In the genomic region with DNA sequence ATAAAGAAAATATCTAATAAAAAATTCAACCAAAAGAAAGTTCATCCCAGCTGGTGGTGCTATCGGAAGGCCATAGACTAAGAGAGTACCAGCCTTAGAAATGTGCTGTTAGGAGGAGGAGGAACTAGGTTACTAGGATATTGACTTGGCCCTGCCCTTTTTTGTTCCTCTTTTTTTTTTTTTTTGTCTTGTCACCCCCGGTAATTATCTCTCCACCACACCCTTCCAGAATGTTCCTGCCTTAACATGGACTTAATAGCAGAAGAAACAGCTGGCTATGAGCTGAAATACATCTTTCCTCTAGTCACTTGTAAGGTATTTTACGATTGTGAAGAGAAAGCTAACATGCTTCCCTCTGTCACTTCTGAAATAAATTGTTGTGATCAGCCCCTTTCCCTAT, we compare ENCODE assay signal across 28 mouse cellular contexts. TPM values are rescaled to one million over a fixed set of nuclear protein-coding genes. Genes with fewer than 3 reads are reported as not detected.
DNase-seq lines count a peak whose midpoint lies in the region; ATAC-seq and TF ChIP-seq lines count a peak whose summit lies in the region.
"Had no signal": no experiment of that assay in that cellular context is flagged by ENCODE, and none has a peak within 500 bp of the region (broad histone marks: within the 10 kb centered on the region; RNA-seq: fewer than 3 reads in every experiment).

No protein-coding gene starts in this region.

- H3K4me1 ChIP-seq in MEL (ENCODE audit: control insufficient read depth in 1 of 2, insufficient read depth in 2 of 2, low read length in 2 of 2): peaks cover 6 to 8% of the 10 kb centered on the region in 2 experiments; a peak in 3 of 4 replicates
- no peaks in the 10 kb centered on the region for H3K4me1 ChIP-seq in hindbrain, postnatal 0 days (ENCODE audit: insufficient read depth, low read length)
- H3K4me1 ChIP-seq: embryonic facial prominence, embryonic 10.5 days; embryonic facial prominence, embryonic 13.5 days; forebrain, embryonic 12.5 days; forebrain, embryonic 15.5 days; heart, embryonic 10.5 days; heart, embryonic 13.5 days; hindbrain, embryonic 12.5 days; hindbrain, embryonic 15.5 days had no signal

- peak overlapping the region; percentile 54 for H3K27ac ChIP-seq in MEL (ENCODE audit: control insufficient read depth, low read depth, low read length)
- no peak overlapping the region for H3K27ac ChIP-seq in hindbrain, postnatal 0 days
- H3K27ac ChIP-seq: embryonic facial prominence, embryonic 10.5 days; embryonic facial prominence, embryonic 13.5 days; forebrain, embryonic 12.5 days; forebrain, embryonic 15.5 days; heart, adult 2 months; heart, embryonic 10.5 days; heart, embryonic 13.5 days; hindbrain, embryonic 12.5 days; hindbrain, embryonic 15.5 days had no signal

- no peaks in the 10 kb centered on the region for H3K9me3 ChIP-seq in MEL (replicated peaks; ENCODE audit: insufficient read depth, low read length)
- H3K9me3 ChIP-seq in hindbrain, postnatal 0 days (ENCODE audit: low read length): no peaks in the 10 kb centered on the region
- H3K9me3 ChIP-seq: embryonic facial prominence, embryonic 10.5 days; embryonic facial prominence, embryonic 13.5 days; forebrain, embryonic 12.5 days; forebrain, embryonic 15.5 days; heart, embryonic 10.5 days; heart, embryonic 13.5 days; hindbrain, embryonic 12.5 days; hindbrain, embryonic 15.5 days had no signal

- peak; percentile 91 to 95 for TF ChIP-seq EP300 in MEL (IDR thresholded peaks at IDR 0.05; ENCODE audit: low read depth in 1 of 2, low read length in 2 of 2)

- peak overlapping the region in 1 of 2 experiments; percentile 32; a peak in 2 of 4 replicates for H3K4me3 ChIP-seq in MEL (ENCODE audit: control insufficient read depth in 1 of 2, insufficient read depth in 1 of 2, low read depth in 2 of 2, low read length in 2 of 2)
- H3K4me3 ChIP-seq in hindbrain, postnatal 0 days (ENCODE audit: low read length): no peak overlapping the region
- H3K4me3 ChIP-seq: embryonic facial prominence, embryonic 10.5 days; embryonic facial prominence, embryonic 13.5 days; erythroblast, embryonic 14.5 days; forebrain, embryonic 12.5 days; forebrain, embryonic 15.5 days; heart, adult 2 months; heart, embryonic 10.5 days; heart, embryonic 13.5 days; hindbrain, embryonic 12.5 days; hindbrain, embryonic 15.5 days had no signal

- H3K36me3 ChIP-seq in MEL (ENCODE audit: control insufficient read depth in 1 of 2, insufficient read depth in 2 of 2, low read length in 2 of 2): peaks cover 0 to 12% of the 10 kb centered on the region in 2 experiments; a peak in 2 of 4 replicates
- H3K36me3 ChIP-seq in hindbrain, postnatal 0 days (ENCODE audit: insufficient read depth, low read length): no peaks in the 10 kb centered on the region
- H3K36me3 ChIP-seq: embryonic facial prominence, embryonic 10.5 days; embryonic facial prominence, embryonic 13.5 days; forebrain, embryonic 12.5 days; forebrain, embryonic 15.5 days; heart, embryonic 10.5 days; heart, embryonic 13.5 days; hindbrain, embryonic 12.5 days; hindbrain, embryonic 15.5 days had no signal

- no peak for TF ChIP-seq POLR2A in MEL (IDR thresholded peaks at IDR 0.05; ENCODE audit: control insufficient read depth in 1 of 2, insufficient read depth in 1 of 2, low read depth in 1 of 2, low read length in 2 of 2, poor library complexity in 1 of 2)

- no peaks in the 10 kb centered on the region for H3K27me3 ChIP-seq in MEL (ENCODE audit: control insufficient read depth in 1 of 2, insufficient read depth in 2 of 2, low read length in 2 of 2)
- H3K27me3 ChIP-seq in hindbrain, postnatal 0 days (ENCODE audit: insufficient read depth, low read length): no peaks in the 10 kb centered on the region
- H3K27me3 ChIP-seq: embryonic facial prominence, embryonic 13.5 days; forebrain, embryonic 12.5 days; forebrain, embryonic 15.5 days; heart, embryonic 13.5 days; hindbrain, embryonic 12.5 days; hindbrain, embryonic 15.5 days had no signal

- H3K9ac ChIP-seq in MEL (ENCODE audit: control insufficient read depth, low read depth, low read length, poor library complexity, severe bottlenecking): no peak overlapping the region
- H3K9ac ChIP-seq in hindbrain, postnatal 0 days (replicated peaks; ENCODE audit: low read length): no peak overlapping the region
- H3K9ac ChIP-seq: embryonic facial prominence, embryonic 13.5 days; forebrain, embryonic 12.5 days; forebrain, embryonic 15.5 days; heart, embryonic 13.5 days; hindbrain, embryonic 12.5 days; hindbrain, embryonic 15.5 days had no signal

- H3K79me2 ChIP-seq in MEL (ENCODE audit: control insufficient read depth, insufficient read depth, low read length, poor library complexity): no peaks in the 10 kb centered on the region

- intact Hi-C loops in heart, postnatal 10 days (cut with DNase I): no loop called here

- peak; percentile 92 for ATAC-seq in common myeloid progenitor, adult 5-6 weeks (replicated peaks; ENCODE audit: low read depth, poor library complexity, severe bottlenecking)
- peak; percentile 89 for ATAC-seq in megakaryocyte progenitor cell, adult 5-6 weeks (replicated peaks; ENCODE audit: poor library complexity)
- no peak for ATAC-seq in hindbrain, postnatal 0 days
- ATAC-seq: forebrain, embryonic 15.5 days had no signal

- WGBS in hindbrain, postnatal 0 days: 86% methylated on average over 3 of the region's 3 CpGs

- no peak for TF ChIP-seq CTCF in MEL (IDR thresholded peaks at IDR 0.05 in 2 of 3, conservative IDR thresholded peaks at IDR 0.05 in 1 of 3; ENCODE audit: control insufficient read depth in 1 of 3, insufficient read depth in 1 of 3, low read depth in 2 of 3, low read length in 3 of 3, poor library complexity in 1 of 3, severe bottlenecking in 1 of 3)
- no peak for TF ChIP-seq CTCF in hindbrain, postnatal 0 days (IDR thresholded peaks at IDR 0.05; ENCODE audit: low read depth)

- no peak for TF ChIP-seq RAD21 in MEL (IDR thresholded peaks at IDR 0.05; ENCODE audit: low read depth, low read length)

- DNase-seq in 416B (ENCODE audit: low read depth): peak; percentile 5
- peak; percentile 89 for DNase-seq in MEL (ENCODE audit: low read depth, low spot score)
- no peak for DNase-seq in thymus, postnatal 10 days (ENCODE audit: low spot score in 2 of 2)
- no peak for DNase-seq in ovary, postnatal 14 days (ENCODE audit: low spot score)
- DNase-seq in heart, postnatal 10 days: no peak
- no peak for DNase-seq in hindbrain, postnatal 0 days (ENCODE audit: low spot score)
- DNase-seq: adrenal gland, adult 2 months; adrenal gland, postnatal 25 days; cerebellum, adult 11 months; cerebellum, adult 2 months; cerebellum, adult 9-11 months; cerebellum, postnatal 25 days; embryo, embryonic 11 days; gastrocnemius, postnatal 25 days; heart, adult 2 months had no signal

- H3K4me2 ChIP-seq in hindbrain, postnatal 0 days (ENCODE audit: low read depth, low read length): no peak overlapping the region
- H3K4me2 ChIP-seq: embryonic facial prominence, embryonic 13.5 days; forebrain, embryonic 12.5 days; forebrain, embryonic 15.5 days; heart, embryonic 13.5 days; hindbrain, embryonic 12.5 days; hindbrain, embryonic 15.5 days had no signal

TF ChIP-seq in MEL, 35 proteins besides CTCF, POLR2A, EP300 and RAD21 (continues in another document):
- TF ChIP-seq ZNF384 (IDR thresholded peaks at IDR 0.05; ENCODE audit: low read depth, low read length) (peak; percentile 100), SIN3A (IDR thresholded peaks at IDR 0.05; ENCODE audit: low read length) (peak; percentile 75), ELF1 (IDR thresholded peaks at IDR 0.05; ENCODE audit: low read depth, low read length) (peak; percentile 52; the same call in 1 of the 2 replicates), TAL1 (IDR thresholded peaks at IDR 0.05; ENCODE audit: low read length) (peak; percentile 65), USF2 (IDR thresholded peaks at IDR 0.05; ENCODE audit: borderline replicate concordance in 1 of 2, insufficient read depth in 1 of 2, low read depth in 1 of 2, low read length in 2 of 2) (no peak), USF1 (IDR thresholded peaks at IDR 0.05; ENCODE audit: low read depth, low read length) (no peak), HCFC1 (IDR thresholded peaks at IDR 0.05; ENCODE audit: low read depth, low read length) (peak; percentile 47; the same call in 1 of the 2 replicates), KAT2A (conservative IDR thresholded peaks at IDR 0.05; ENCODE audit: low read depth, low read length) (no peak), MAFK (IDR thresholded peaks at IDR 0.05; ENCODE audit: borderline replicate concordance, low read depth, low read length) (peak; percentile 19; the same call in 1 of the 2 replicates), UBTF (IDR thresholded peaks at IDR 0.05; ENCODE audit: borderline replicate concordance, insufficient read depth, low read depth, low read length) (no peak), POLR2AphosphoS5 (IDR thresholded peaks at IDR 0.05; ENCODE audit: borderline replicate concordance, low read depth, low read length) (no peak), RCOR1 (IDR thresholded peaks at IDR 0.05; ENCODE audit: low read depth, low read length) (peak; percentile 82), ZC3H11A (IDR thresholded peaks at IDR 0.05; ENCODE audit: low read depth, low read length) (no peak), BHLHE40 (IDR thresholded peaks at IDR 0.05; ENCODE audit: borderline replicate concordance, low read depth, low read length) (peak; percentile 58; the same call in 1 of the 2 replicates), MAZ (IDR thresholded peaks at IDR 0.05; ENCODE audit: low read depth, low read length) (0 out of 2 replicates have a peak, but pooled peaks have one; percentile 39), CHD2 (IDR thresholded peaks at IDR 0.05; ENCODE audit: low read length) (peak; percentile 19; the same call in 1 of the 2 replicates), MAX (IDR thresholded peaks at IDR 0.05; ENCODE audit: low read length) (peak; percentile 58; the same call in 1 of the 2 replicates), GATA1 (IDR thresholded peaks at IDR 0.05; ENCODE audit: low read depth, low read length) (peak; percentile 94), MEF2A (IDR thresholded peaks at IDR 0.05; ENCODE audit: extremely low read depth, insufficient replicate concordance, low read depth, low read length, poor library complexity, severe bottlenecking) (no peak), MYC (IDR thresholded peaks at IDR 0.05; ENCODE audit: low read depth, low read length) (0 out of 2 replicates have a peak, but pooled peaks have one; percentile 58), CHD1 (IDR thresholded peaks at IDR 0.05; ENCODE audit: low read depth, low read length) (no peak)

RNA-seq across cellular contexts. Expression of gene Rab3c, which starts 7.7 kb away (rescaled TPM):
- not detected in 2 replicates for total RNA-seq in MEL (2012; rRNA removed)
- not detected for polyA plus RNA-seq in MEL (2012; ENCODE audit: insufficient read depth in 1 of 2, insufficient read length in 2 of 2, low read depth in 1 of 2, low replicate concordance in 2 of 2, missing spikeins in 1 of 2)
- total RNA-seq in common myeloid progenitor, adult 5-6 weeks (2017): not detected in 2 replicates
- not detected in 2 replicates for total RNA-seq in megakaryocyte progenitor cell, adult 5-6 weeks (2015)
- not detected in 2 replicates for total RNA-seq in megakaryocyte progenitor cell, adult 5-6 weeks (2017)
- total RNA-seq in heart, postnatal 10 days (2021): under 1 TPM; 0.24 to 0.25 TPM
- 125 and 126 TPM in 2 replicates for total RNA-seq in hindbrain, postnatal 0 days (2014; rRNA removed)
- polyA plus RNA-seq in hindbrain, postnatal 0 days (2015; fragmentation: Nextera tagmentation; extraction: Ambion mirVana): 126 and 130 TPM in 2 replicates
- total RNA-seq: ES-E14; gastrocnemius, postnatal 25 days; hematopoietic stem cell, adult 5-6 weeks had no signal
- polyA plus RNA-seq: erythroblast, embryonic 14.5 days had no signal

Comparison
In these comparisons a context has a peak if more than half of its experiments do, and no peak if none do; other contexts are left out.
1. DNase-seq: peak in 416B (single experiment) and MEL (single experiment); none in thymus, postnatal 10 days (0 of 2), ovary, postnatal 14 days (single experiment), heart, postnatal 10 days (0 of 2) and hindbrain, postnatal 0 days (single experiment).
2. RNA of gene Rab3c, which starts 7.7 kb away (total RNA-seq): 125 to 126 TPM in hindbrain, postnatal 0 days; 0.24 to 0.25 TPM in heart, postnatal 10 days, not detected in MEL, not detected in common myeloid progenitor, adult 5-6 weeks and not detected in megakaryocyte progenitor cell, adult 5-6 weeks; every median in the first group is over 100 times any median in the second.